Mouse (Mus musculus) liver, postnatal 0 days (tissue): ENCODE results near the gene Echs1. TPM values are rescaled to one million over a fixed set of nuclear protein-coding genes. Genes with fewer than 3 reads are reported as not detected.

ENCODE experiments used
- ATAC-seq: fragments of 200-750 bp; cut with Nextera tagmentation; 2 replicates; pipeline ENCODE4 v1.8.0; 2017; ENCODE audit warnings: mild to moderate bottlenecking, moderate library complexity
- DNase-seq: peaks from one replicate; pipeline ENCODE4 v3.0.0-alpha.2; 2016
- H3K27ac ChIP-seq: fragments of 300-500 bp; sonication (generic); 2 replicates; pipeline ENCODE4 v1.5.1; 2014; ENCODE audit warnings: antibody characterized with exemption, moderate library complexity, mild to moderate bottlenecking, low read depth
- H3K27me3 ChIP-seq: fragments of 300-500 bp; sonication (generic); 2 replicates; pipeline ENCODE4 v1.6.1; 2014; ENCODE audit warnings: low read length, control low read depth, mixed read lengths; ENCODE audit not compliant: insufficient read depth
- H3K36me3 ChIP-seq: fragments of 300-500 bp; sonication (generic); replicated peaks from 2 replicates; pipeline ENCODE4 v1.6.1; 2014; ENCODE audit warnings: mild to moderate bottlenecking, control low read depth, low read length, moderate library complexity, mixed read lengths; ENCODE audit not compliant: insufficient read depth
- H3K4me1 ChIP-seq: fragments of 300-500 bp; sonication (generic); 2 replicates; pipeline ENCODE4 v1.6.1; 2014; ENCODE audit warnings: antibody characterized with exemption, mild to moderate bottlenecking, control low read depth; ENCODE audit not compliant: insufficient read depth
- H3K4me2 ChIP-seq: fragments of 300-500 bp; sonication (generic); 2 replicates; pipeline ENCODE4 v1.6.1; 2014; ENCODE audit warnings: low read depth, mild to moderate bottlenecking, low read length, moderate library complexity, mixed read lengths
- H3K4me3 ChIP-seq: fragments of 300-500 bp; sonication (generic); 2 replicates; pipeline ENCODE4 v1.5.1; 2014; ENCODE audit warnings: low read depth, low read length
- H3K9ac ChIP-seq: fragments of 300-500 bp; sonication (generic); replicated peaks from 2 replicates; pipeline ENCODE4 v1.6.1; 2014; ENCODE audit warnings: mild to moderate bottlenecking, moderate library complexity
- H3K9me3 ChIP-seq: fragments of 300-500 bp; sonication (generic); 2 replicates; pipeline ENCODE4 v1.6.1; 2016; ENCODE audit warnings: mild to moderate bottlenecking, control low read depth, low read length, mixed read lengths
- CTCF ChIP-seq: sonication (generic); IDR thresholded peaks from 2 replicates; pipeline ENCODE4 v1.5.1; 2016; ENCODE audit warnings: antibody characterized with exemption, low read depth
- EP300 ChIP-seq: IDR thresholded peaks from 2 replicates; pipeline ENCODE4 v1.6.1; 2016; ENCODE audit warnings: antibody characterized with exemption, low read depth, mild to moderate bottlenecking
- WGBS: fragments of 180-500 bp; shearing (Covaris S2); extraction: QIAGEN DNeasy Blood & Tissue Kit; methylation state at CpG from one replicate; pipeline ENCODE4 v1.1.7; 2014; ENCODE audit not compliant: insufficient replicate concordance; 5-methylcytosine and 5-hydroxymethylcytosine counted together
- polyA plus RNA-seq: library from polyadenylated mRNA; unstranded; fragments of >200 nt; fragmentation: Nextera tagmentation; extraction: Ambion mirVana; gene quantifications from 2 replicates; pipeline ENCODE4 v1.2.1, GENCODE M21; 2015

The Echs1 gene
- polyA plus RNA-seq, 1 experiment from 2014 or later = 194 TPM

- H3K27me3 ChIP-seq = no peaks in the 10 kb centered on the region
- ATAC-seq = no peak
- no peak for DNase-seq
- peaks cover 20% of the 10 kb centered on the region for H3K4me1 ChIP-seq
- H3K4me3 ChIP-seq = no peak overlapping the region
- 65% methylated on average over 12 of the region's 13 CpGs for WGBS
- H3K4me2 ChIP-seq = no peak overlapping the region
- H3K9me3 ChIP-seq = no peaks in the 10 kb centered on the region
- H3K9ac ChIP-seq = no peak overlapping the region
- no peak overlapping the region for H3K27ac ChIP-seq
- TF ChIP-seq EP300 (no peak), CTCF (no peak)
- no peaks in the 10 kb centered on the region for H3K36me3 ChIP-seq
These were observed 5.1 kb upstream of the Echs1 start for GRCm38 (mm10) chr7:140121338-140121910.

- peaks cover 15% of the 10 kb centered on the region for H3K4me1 ChIP-seq
- no peaks in the 10 kb centered on the region for H3K36me3 ChIP-seq
- H3K9me3 ChIP-seq = no peaks in the 10 kb centered on the region
- WGBS = 94% methylated on average over 2 of the region's 2 CpGs
- DNase-seq (no peak), ATAC-seq (no peak)
- TF ChIP-seq CTCF (no peak), EP300 (no peak)
- no peak overlapping the region for H3K4me3 ChIP-seq
- no peak overlapping the region for H3K4me2 ChIP-seq
- H3K27me3 ChIP-seq = no peaks in the 10 kb centered on the region
- no peak overlapping the region for H3K27ac ChIP-seq
- no peak overlapping the region for H3K9ac ChIP-seq
These were observed 4.2 kb upstream of the Echs1 start for GRCm38 (mm10) chr7:140120484-140120883.

GRCm38 (mm10) chr7:140115583-140116328, 520 bp downstream of the Echs1 start, which contains the start of gene Paox:
TSS of gene Paox (plus strand) at chr7:140115799.
- Histone ChIP-seq H3K4me1 (peaks cover 12% of the 10 kb centered on the region), H3K4me2 (peak within 1 kb of the TSS; percentile 98), H3K9ac (peak within 1 kb of the TSS; percentile 82), H3K36me3 (peaks cover 16% of the 10 kb centered on the region), H3K27ac (peak within 1 kb of the TSS; percentile 98), H3K4me3 (peak within 1 kb of the TSS; percentile 78), H3K27me3 (no peaks in the 10 kb centered on the region), H3K9me3 (no peaks in the 10 kb centered on the region)
- peak; percentile 71 for DNase-seq
- WGBS = 2% methylated on average over 23 of the region's 23 CpGs
- TF ChIP-seq CTCF (peak; percentile 20; the same call in 1 of the 2 replicates), EP300 (peak; percentile 91)
- peak; percentile 85 for ATAC-seq

GRCm38 (mm10) chr7:140111943-140112342, 4.3 kb downstream of the Echs1 start:
- TF ChIP-seq CTCF = no peak
- TF ChIP-seq EP300 = no peak
- 58% methylated on average over 3 of the region's 3 CpGs for WGBS
- no peak for DNase-seq
- H3K27me3 ChIP-seq = no peaks in the 10 kb centered on the region
- H3K4me1 ChIP-seq = peaks cover 9% of the 10 kb centered on the region
- H3K36me3 ChIP-seq = peaks cover 49% of the 10 kb centered on the region
- no peaks in the 10 kb centered on the region for H3K9me3 ChIP-seq
- no peak overlapping the region; the same call in 1 of the 2 replicates for H3K27ac ChIP-seq
- ATAC-seq = no peak
- no peak overlapping the region for H3K4me3 ChIP-seq
- H3K4me2 ChIP-seq = no peak overlapping the region
- no peak overlapping the region for H3K9ac ChIP-seq

- ATAC-seq (no peak), DNase-seq (no peak)
- Histone ChIP-seq H3K9me3 (no peaks in the 10 kb centered on the region), H3K4me3 (no peak overlapping the region), H3K27me3 (no peaks in the 10 kb centered on the region), H3K4me1 (peaks cover 13% of the 10 kb centered on the region), H3K27ac (no peak overlapping the region), H3K9ac (no peak overlapping the region), H3K36me3 (peaks cover 28% of the 10 kb centered on the region), H3K4me2 (no peak overlapping the region)
- 70% methylated on average over 4 of the region's 4 CpGs for WGBS
- TF ChIP-seq CTCF = no peak
- TF ChIP-seq EP300 = no peak
These were observed 12.3 kb downstream of the Echs1 start for GRCm38 (mm10) chr7:140104009-140104408.

- no peaks in the 10 kb centered on the region for H3K27me3 ChIP-seq
- H3K4me2 ChIP-seq = peak within 1 kb of the TSS; percentile 74
- WGBS = 3% methylated on average over 30 of the region's 30 CpGs
- no peak for TF ChIP-seq EP300
- 0 out of 2 replicates have a peak, but pooled peaks have one; percentile 2 for TF ChIP-seq CTCF
- H3K27ac ChIP-seq = peak within 1 kb of the TSS; percentile 77
- DNase-seq (peak; percentile 89), ATAC-seq (peak; percentile 94)
- peaks cover 19% of the 10 kb centered on the region for H3K36me3 ChIP-seq
- H3K9ac ChIP-seq = peak within 1 kb of the TSS; percentile 63
- peaks cover 13% of the 10 kb centered on the region for H3K4me1 ChIP-seq
- H3K4me3 ChIP-seq = peak within 1 kb of the TSS; percentile 50
- H3K9me3 ChIP-seq = no peaks in the 10 kb centered on the region
These were observed 14.0 kb downstream of the Echs1 start, which contains the start of gene Fuom for GRCm38 (mm10) chr7:140101993-140102860. TSS of gene Fuom (minus strand) at chr7:140102441.
